15 mouse cellular contexts compared by ENCODE assay signal in genomic region chr8:114554966-114555365, GRCm38 (mm10).
DNase-seq lines count a peak whose midpoint lies in the region; ATAC-seq and TF ChIP-seq lines count a peak whose summit lies in the region.
"Had no signal": no experiment of that assay in that cellular context is flagged by ENCODE, and none has a peak within 500 bp of the region (broad histone marks: within the 10 kb centered on the region; RNA-seq: fewer than 3 reads in every experiment).

No protein-coding gene starts in this region.

- H3K4me3 ChIP-seq in limb, embryonic 12.5 days (replicated peaks), result no peak overlapping the region
- no peak overlapping the region for H3K4me3 ChIP-seq in limb, embryonic 10.5 days
- H3K4me3 ChIP-seq in embryonic facial prominence, embryonic 13.5 days, result no peak overlapping the region
- H3K4me3 ChIP-seq in liver, embryonic 14.5 days (ENCODE audit: insufficient read depth in 1 of 2, low read depth in 2 of 2, low read length in 2 of 2), result no peak overlapping the region
- no peak overlapping the region for H3K4me3 ChIP-seq in hindbrain, embryonic 16.5 days (ENCODE audit: low read length)
- H3K4me3 ChIP-seq: myocyte had no signal

- H3K9ac ChIP-seq in limb, embryonic 12.5 days (replicated peaks), result no peak overlapping the region
- H3K9ac ChIP-seq in embryonic facial prominence, embryonic 13.5 days, result no peak overlapping the region
- no peak overlapping the region for H3K9ac ChIP-seq in liver, embryonic 14.5 days (replicated peaks)
- no peak overlapping the region for H3K9ac ChIP-seq in hindbrain, embryonic 16.5 days (ENCODE audit: low read depth, low read length)
- H3K9ac ChIP-seq: hindbrain, embryonic 14.5 days had no signal

- H3K36me3 ChIP-seq in limb, embryonic 12.5 days, result no peaks in the 10 kb centered on the region
- H3K36me3 ChIP-seq in limb, embryonic 10.5 days, result no peaks in the 10 kb centered on the region
- no peaks in the 10 kb centered on the region for H3K36me3 ChIP-seq in embryonic facial prominence, embryonic 13.5 days
- H3K36me3 ChIP-seq in liver, embryonic 14.5 days (replicated peaks; ENCODE audit: control insufficient read depth, insufficient read depth, low read depth), result no peaks in the 10 kb centered on the region
- no peaks in the 10 kb centered on the region for H3K36me3 ChIP-seq in hindbrain, embryonic 16.5 days (ENCODE audit: control insufficient read depth, insufficient read depth, low read length)

- no peak for TF ChIP-seq EP300 in liver, embryonic 14.5 days (IDR thresholded peaks at IDR 0.05; ENCODE audit: low read depth)

- no peak for DNase-seq in limb, embryonic 10.5 days (ENCODE audit: low spot score)
- DNase-seq in NIH3T3 (ENCODE audit: low read depth), result peak; percentile 47
- no peak for DNase-seq in liver, embryonic 14.5 days (ENCODE audit: low read depth in 3 of 3, low spot score in 3 of 3)
- DNase-seq in gastrocnemius, postnatal 4 days (ENCODE audit: low spot score in 2 of 2), result no peak
- DNase-seq: adrenal gland, adult 2 months; cerebellum, adult 9-10 months; heart, adult 18-20 months; heart, postnatal 10 days; kidney, adult 11 months had no signal

- ATAC-seq in limb, embryonic 12.5 days (ENCODE audit: insufficient number of reproducible peaks, insufficient read depth, low FRiP score, low TSS enrichment, low read depth), result no peak
- ATAC-seq in embryonic facial prominence, embryonic 13.5 days (ENCODE audit: insufficient number of reproducible peaks, insufficient read depth, low FRiP score, low TSS enrichment, low read depth), result no peak
- peak; percentile 41; the same call in 1 of the 2 replicates for ATAC-seq in liver, embryonic 14.5 days (ENCODE audit: insufficient read depth)
- ATAC-seq in hindbrain, embryonic 16.5 days, result no peak

- TF ChIP-seq CTCF in liver, embryonic 14.5 days (IDR thresholded peaks at IDR 0.05; ENCODE audit: low read depth), result no peak

- WGBS in limb, embryonic 12.5 days, result 36% methylated on average over 15 of the region's 15 CpGs
- 51% methylated on average over 15 of the region's 15 CpGs for WGBS in limb, embryonic 10.5 days
- 33% methylated on average over 15 of the region's 15 CpGs for WGBS in embryonic facial prominence, embryonic 13.5 days
- 54% methylated on average over 15 of the region's 15 CpGs for WGBS in liver, embryonic 14.5 days (ENCODE audit: insufficient replicate concordance)
- WGBS in hindbrain, embryonic 16.5 days, result 71% methylated on average over 15 of the region's 15 CpGs

- no peak overlapping the region for H3K4me2 ChIP-seq in limb, embryonic 12.5 days
- H3K4me2 ChIP-seq in embryonic facial prominence, embryonic 13.5 days, result no peak overlapping the region
- no peak overlapping the region for H3K4me2 ChIP-seq in liver, embryonic 14.5 days (ENCODE audit: low read depth)
- H3K4me2 ChIP-seq in hindbrain, embryonic 16.5 days (ENCODE audit: low read length), result no peak overlapping the region
- H3K4me2 ChIP-seq: hindbrain, embryonic 14.5 days; midbrain, embryonic 11.5 days had no signal

- H3K9me3 ChIP-seq in limb, embryonic 12.5 days, result no peaks in the 10 kb centered on the region
- no peaks in the 10 kb centered on the region for H3K9me3 ChIP-seq in limb, embryonic 10.5 days (replicated peaks)
- H3K9me3 ChIP-seq in embryonic facial prominence, embryonic 13.5 days, result no peaks in the 10 kb centered on the region
- no peaks in the 10 kb centered on the region for H3K9me3 ChIP-seq in liver, embryonic 14.5 days (ENCODE audit: control insufficient read depth, low read length)
- H3K9me3 ChIP-seq in hindbrain, embryonic 16.5 days (ENCODE audit: control insufficient read depth, low read length), result no peaks in the 10 kb centered on the region

- H3K4me1 ChIP-seq in limb, embryonic 12.5 days (replicated peaks), result peaks cover 19% of the 10 kb centered on the region
- peaks cover 32% of the 10 kb centered on the region for H3K4me1 ChIP-seq in limb, embryonic 10.5 days
- peaks cover 15% of the 10 kb centered on the region for H3K4me1 ChIP-seq in embryonic facial prominence, embryonic 13.5 days
- H3K4me1 ChIP-seq in liver, embryonic 14.5 days (replicated peaks; ENCODE audit: control insufficient read depth in 2 of 2, insufficient read depth in 2 of 2, low read length in 1 of 2), result peaks cover 0 to 7% of the 10 kb centered on the region in 2 experiments; a peak in 2 of 4 replicates
- H3K4me1 ChIP-seq in hindbrain, embryonic 16.5 days (ENCODE audit: control insufficient read depth, insufficient read depth, low read depth, low read length), result no peaks in the 10 kb centered on the region

- peak overlapping the region; percentile 4; the same call in 1 of the 2 replicates for H3K27ac ChIP-seq in limb, embryonic 12.5 days
- H3K27ac ChIP-seq in limb, embryonic 10.5 days, result no peak overlapping the region
- peak overlapping the region; percentile 28; the same call in 1 of the 2 replicates for H3K27ac ChIP-seq in embryonic facial prominence, embryonic 13.5 days
- H3K27ac ChIP-seq in liver, embryonic 14.5 days, result no peak overlapping the region
- H3K27ac ChIP-seq in hindbrain, embryonic 16.5 days (ENCODE audit: low read depth, low read length), result no peak overlapping the region
- H3K27ac ChIP-seq: hindbrain, embryonic 14.5 days had no signal

- H3K27me3 ChIP-seq in limb, embryonic 12.5 days, result peaks cover 22% of the 10 kb centered on the region; the same call in 1 of the 2 replicates
- H3K27me3 ChIP-seq in limb, embryonic 10.5 days (ENCODE audit: low read depth, poor library complexity, severe bottlenecking), result peaks cover 20% of the 10 kb centered on the region; the same call in 1 of the 2 replicates
- no peaks in the 10 kb centered on the region for H3K27me3 ChIP-seq in embryonic facial prominence, embryonic 13.5 days
- H3K27me3 ChIP-seq in liver, embryonic 14.5 days (ENCODE audit: control insufficient read depth, insufficient read depth, low read length), result no peaks in the 10 kb centered on the region
- no peaks in the 10 kb centered on the region for H3K27me3 ChIP-seq in hindbrain, embryonic 16.5 days (replicated peaks; ENCODE audit: control insufficient read depth, insufficient read depth, low read length)

Comparison
In these comparisons a context has a peak if more than half of its experiments do, and no peak if none do; other contexts are left out.
1. H3K27ac ChIP-seq: peak in limb, embryonic 12.5 days (single experiment) and embryonic facial prominence, embryonic 13.5 days (single experiment); none in limb, embryonic 10.5 days (single experiment), liver, embryonic 14.5 days (single experiment) and hindbrain, embryonic 16.5 days (single experiment).